Comparison of ENCODE assay signal across 9 mouse cellular contexts in genomic region chr16:8566115-8566711, GRCm38 (mm10). TPM values are rescaled to one million over a fixed set of nuclear protein-coding genes. Genes with fewer than 3 reads are reported as not detected.
DNase-seq lines count a peak whose midpoint lies in the region; ATAC-seq lines count a peak whose summit lies in the region.
"Had no signal": no experiment of that assay in that cellular context is flagged by ENCODE, and none has a peak within 500 bp of the region (broad histone marks: within the 10 kb centered on the region; RNA-seq: fewer than 3 reads in every experiment).

No protein-coding gene starts in this region.

- H3K4me2 ChIP-seq in intestine, embryonic 14.5 days (ENCODE audit: low read length): no peak overlapping the region
- no peak overlapping the region for H3K4me2 ChIP-seq in neural tube, embryonic 12.5 days (replicated peaks)

- H3K4me1 ChIP-seq in intestine, embryonic 14.5 days (replicated peaks; ENCODE audit: control insufficient read depth, insufficient read depth, low read length): peaks cover 10% of the 10 kb centered on the region
- H3K4me1 ChIP-seq in neural tube, embryonic 12.5 days: peaks cover 35% of the 10 kb centered on the region

- H3K27ac ChIP-seq in intestine, embryonic 14.5 days (ENCODE audit: low read depth): peak overlapping the region; percentile 65
- H3K27ac ChIP-seq in neural tube, embryonic 12.5 days: peak overlapping the region; percentile 57; the same call in 1 of the 2 replicates

- no peaks in the 10 kb centered on the region for H3K9me3 ChIP-seq in intestine, embryonic 14.5 days (ENCODE audit: control insufficient read depth, low read length)
- no peaks in the 10 kb centered on the region for H3K9me3 ChIP-seq in neural tube, embryonic 12.5 days

- no peaks in the 10 kb centered on the region for H3K36me3 ChIP-seq in intestine, embryonic 14.5 days (ENCODE audit: control insufficient read depth, insufficient read depth, low read length)
- H3K36me3 ChIP-seq in neural tube, embryonic 12.5 days: no peaks in the 10 kb centered on the region

- peak; percentile 9 for DNase-seq in layer of hippocampus, adult 11-12 months (ENCODE audit: low spot score)
- DNase-seq in layer of hippocampus, postnatal 25 days (ENCODE audit: extremely low spot score in 1 of 2, low spot score in 1 of 2): no peak
- DNase-seq in embryo, embryonic 10.5 days (ENCODE audit: low spot score): peak; percentile 81
- DNase-seq in intestine, embryonic 14.5 days (ENCODE audit: low spot score): peak; percentile 68
- no peak for DNase-seq in urinary bladder, postnatal 4 days (ENCODE audit: low spot score in 2 of 2)
- DNase-seq in heart, postnatal 10 days: no peak
- DNase-seq: cerebellum, adult 11-12 months had no signal

- no peaks in the 10 kb centered on the region for H3K27me3 ChIP-seq in intestine, embryonic 14.5 days (replicated peaks; ENCODE audit: control insufficient read depth, insufficient read depth, low read length)
- no peaks in the 10 kb centered on the region for H3K27me3 ChIP-seq in neural tube, embryonic 12.5 days (replicated peaks)

- WGBS in intestine, embryonic 14.5 days: 29% methylated on average over 3 of the region's 3 CpGs
- WGBS in neural tube, embryonic 12.5 days: 4% methylated on average over 3 of the region's 3 CpGs

- no peak overlapping the region for H3K4me3 ChIP-seq in intestine, embryonic 14.5 days (ENCODE audit: low read depth, low read length)
- H3K4me3 ChIP-seq in neural tube, embryonic 12.5 days: no peak overlapping the region

- intact Hi-C loops in heart, postnatal 10 days (cut with DNase I): no loop called here

- no peak overlapping the region for H3K9ac ChIP-seq in intestine, embryonic 14.5 days (ENCODE audit: low read length)
- H3K9ac ChIP-seq in neural tube, embryonic 12.5 days: no peak overlapping the region

- ATAC-seq in intestine, embryonic 14.5 days (replicated peaks; ENCODE audit: low FRiP score, low TSS enrichment, low read depth): peak; percentile 87
- ATAC-seq in neural tube, embryonic 12.5 days (ENCODE audit: low FRiP score, low read depth): peak; percentile 88
- no peak for ATAC-seq in erythroblast, adult 5-6 weeks (replicated peaks; ENCODE audit: low FRiP score, poor library complexity, severe bottlenecking)

RNA-seq across cellular contexts. Expression of gene Abat, which starts 53.0 kb away (rescaled TPM):
- 100 to 1,000 TPM; 136 to 146 TPM for total RNA-seq in layer of hippocampus, postnatal 25 days (2021)
- 38.7 and 41.6 TPM in 2 replicates for polyA plus RNA-seq in intestine, embryonic 14.5 days (2014; fragmentation: Nextera tagmentation; extraction: Ambion mirVana)
- 105 and 112 TPM in 2 replicates for polyA plus RNA-seq in neural tube, embryonic 12.5 days (2016; fragmentation: Nextera tagmentation; extraction: Ambion mirVana)
- 2.5 TPM in 1 of 2 replicates, not detected in the other for total RNA-seq in erythroblast, adult 5-6 weeks (2015; ENCODE audit: low replicate concordance)
- 1.3 and 2.4 TPM in 2 replicates for total RNA-seq in erythroblast, adult 5-6 weeks (2017; ENCODE audit: low replicate concordance)
- total RNA-seq in heart, postnatal 10 days (2021): 1 to 10 TPM; 4.8 to 6.0 TPM

Comparison
In these comparisons a context has a peak if more than half of its experiments do, and no peak if none do; other contexts are left out.
1. DNase-seq: peak in layer of hippocampus, adult 11-12 months (single experiment), embryo, embryonic 10.5 days (single experiment) and intestine, embryonic 14.5 days (single experiment); none in layer of hippocampus, postnatal 25 days (0 of 2), urinary bladder, postnatal 4 days (0 of 2) and heart, postnatal 10 days (0 of 2).
2. RNA of gene Abat, which starts 53.0 kb away (total RNA-seq): 136 to 146 TPM in layer of hippocampus, postnatal 25 days; 4.8 to 6.0 TPM in heart, postnatal 10 days and 1.3 to 2.5 TPM in erythroblast, adult 5-6 weeks; every median in the first group is over 10 times any median in the second.